Mouse (Mus musculus) liver, adult 2 months (tissue): ENCODE measurements around the gene Specc1.

Experiments used
- CTCF ChIP-seq: fragments of 200-500 bp; IDR thresholded peaks from 2 replicates; pipeline ENCODE4 v1.5.1; 2011; ENCODE audit warnings: low read depth, low read length, control low read depth
- POLR2A ChIP-seq: fragments of 200-500 bp; IDR thresholded peaks from 2 replicates; pipeline ENCODE4 v1.6.1; 2011; ENCODE audit warnings: low read length, control low read depth; ENCODE audit not compliant: insufficient read depth; ENCODE audit errors: extremely low read depth

- no peak for TF ChIP-seq POLR2A
- TF ChIP-seq CTCF: no peak
Measured at GRCm38 (mm10) chr11:61908315-61908714, 48.2 kb upstream of the Specc1 start.
